Mouse (Mus musculus) frontal cortex, postnatal 10 days (tissue): ENCODE data around the gene Gm3591.
"Not testable (repeated sequence)": the region's sequence is repeated elsewhere in the genome, so short reads cannot be mapped to it uniquely, and the experiment has no call there.

Experiments used
- DNase-seq, 2 experiments: peaks; one replicate each; pipeline ENCODE4 v3.0.0; 2022; ENCODE audit warnings: low spot score in 2 of 2, mixed read lengths in 1 of 2

The Gm3591 gene

DNA sequence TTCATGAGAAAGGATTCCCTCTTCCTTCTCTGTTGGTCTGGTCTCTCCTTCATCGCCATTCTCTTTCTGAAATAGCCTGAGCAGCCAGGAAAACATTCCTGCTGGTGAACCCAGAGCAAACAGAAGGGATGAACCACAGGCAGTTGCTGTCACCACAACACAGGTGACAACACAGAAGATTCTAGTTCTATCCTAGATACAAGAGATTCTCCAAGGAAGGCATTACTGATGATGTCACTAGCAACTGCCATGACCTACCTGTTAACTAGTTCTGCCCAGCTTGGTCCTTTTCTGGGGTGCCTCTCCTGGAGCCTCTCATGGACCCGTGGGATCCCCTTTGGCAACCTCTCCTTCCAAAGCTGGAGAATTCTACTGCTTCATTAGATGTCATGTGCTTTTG is at the start of gene Gm3591:
TSS of gene Gm3591 (minus strand) at position 101 of the 400 bp plus-strand sequence.
- not testable (repeated sequence) for DNase-seq

DNA sequence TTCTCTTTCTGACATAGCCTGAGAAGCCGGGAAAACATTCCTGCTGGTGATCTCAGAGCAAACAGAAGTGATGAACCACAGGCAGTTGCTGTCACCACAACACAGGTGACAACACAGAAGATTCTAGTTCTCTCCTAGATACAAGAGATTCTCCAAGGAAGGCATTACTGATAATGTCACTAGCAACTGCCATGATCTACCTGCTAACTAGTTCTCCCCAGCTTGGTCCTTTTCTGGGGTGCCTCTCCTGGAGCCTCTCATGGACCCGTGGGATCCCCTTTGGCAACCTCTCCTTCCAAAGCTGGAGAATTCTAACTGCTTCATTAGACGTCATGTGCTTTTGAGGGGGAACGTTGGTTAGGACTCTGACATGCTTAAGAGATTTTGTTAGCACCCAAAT is 32.2 kb upstream of the Gm3591 start, which contains the start of gene Gm3594:
TSS of gene Gm3594 (minus strand) at position 101 of the 400 bp plus-strand sequence.
- not testable (repeated sequence) for DNase-seq

DNA sequence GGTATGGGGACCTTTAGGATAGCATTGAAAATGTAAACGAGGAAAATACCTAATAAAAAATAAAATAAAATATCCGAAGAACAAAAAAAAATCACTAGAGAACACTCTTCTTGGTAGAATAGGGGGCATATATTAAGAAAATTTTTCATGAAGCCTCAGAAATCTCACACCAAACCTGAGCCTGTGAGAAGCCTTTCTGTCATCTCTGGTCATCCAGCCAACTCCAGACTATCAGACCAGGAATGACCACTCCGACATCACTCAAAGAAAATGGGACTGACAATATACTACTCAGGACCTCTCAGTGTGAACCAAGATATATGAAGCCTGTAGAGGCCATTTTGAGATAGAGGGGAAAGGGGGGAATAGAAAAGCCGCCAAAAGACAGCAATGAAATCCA is 28.5 kb upstream of the Gm3591 start:
- not testable (repeated sequence) for DNase-seq

DNA sequence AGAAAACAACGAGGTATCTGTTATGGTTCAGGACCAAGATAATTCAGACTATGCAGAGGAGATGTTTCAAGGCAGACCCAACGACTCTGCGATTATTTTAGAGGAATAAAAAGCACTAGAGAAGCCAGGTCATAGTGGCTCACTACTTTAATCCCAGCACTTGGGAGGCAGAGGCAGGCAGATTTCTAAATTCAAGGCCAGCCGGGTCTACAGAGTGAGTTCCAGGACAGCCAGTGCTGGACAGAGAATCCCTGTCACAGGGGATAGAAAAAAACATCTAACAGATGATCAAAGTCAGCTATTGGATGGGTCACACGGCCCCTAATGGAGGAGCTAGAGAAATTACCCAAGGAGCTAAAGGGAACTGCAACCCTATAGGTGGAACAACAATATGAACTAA is 27.9 kb upstream of the Gm3591 start:
- not testable (repeated sequence) for DNase-seq

DNA sequence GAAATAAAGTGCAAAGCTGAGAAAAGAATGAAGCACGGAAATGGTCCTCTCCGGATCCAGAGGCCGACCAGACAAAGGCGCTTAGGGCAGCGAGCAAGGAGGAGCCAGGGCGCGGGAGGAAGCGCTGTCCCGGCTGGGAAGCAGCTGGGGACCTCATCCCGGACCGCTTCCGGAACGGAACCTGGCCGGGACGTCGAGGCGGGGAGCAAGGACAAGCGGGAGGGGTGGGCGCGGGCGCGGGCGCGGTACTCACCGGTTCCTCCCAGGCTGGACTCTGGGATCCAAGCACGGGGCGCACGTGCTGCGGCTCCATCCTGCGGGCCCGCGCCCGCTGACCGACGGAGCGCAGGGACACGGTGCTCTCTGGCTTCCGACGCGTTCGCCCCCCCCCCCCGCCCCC is 14.5 kb upstream of the Gm3591 start:
- DNase-seq, result peak in 1 of 2 experiments; percentile 26

DNA sequence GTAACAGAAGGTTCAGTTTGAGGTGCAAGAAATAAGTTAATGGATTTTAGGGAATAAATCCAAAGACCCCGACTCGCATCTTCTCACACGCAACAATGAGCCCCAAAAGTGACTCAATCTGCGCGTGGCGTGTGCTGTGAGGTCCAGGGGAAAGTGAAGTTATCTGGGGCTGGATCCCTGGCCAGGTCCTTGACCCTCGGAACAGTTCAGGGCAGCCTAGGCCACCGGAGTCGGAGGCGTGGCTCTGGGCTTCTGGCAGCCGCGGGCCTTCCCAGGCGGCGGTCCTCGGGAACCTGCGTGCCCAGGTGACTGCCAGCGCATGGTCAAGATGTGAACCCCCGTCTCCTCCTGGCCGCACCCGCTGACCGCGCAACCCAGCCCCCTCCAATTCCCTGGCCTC is 14.1 kb upstream of the Gm3591 start:
- not testable (repeated sequence) for DNase-seq

DNA sequence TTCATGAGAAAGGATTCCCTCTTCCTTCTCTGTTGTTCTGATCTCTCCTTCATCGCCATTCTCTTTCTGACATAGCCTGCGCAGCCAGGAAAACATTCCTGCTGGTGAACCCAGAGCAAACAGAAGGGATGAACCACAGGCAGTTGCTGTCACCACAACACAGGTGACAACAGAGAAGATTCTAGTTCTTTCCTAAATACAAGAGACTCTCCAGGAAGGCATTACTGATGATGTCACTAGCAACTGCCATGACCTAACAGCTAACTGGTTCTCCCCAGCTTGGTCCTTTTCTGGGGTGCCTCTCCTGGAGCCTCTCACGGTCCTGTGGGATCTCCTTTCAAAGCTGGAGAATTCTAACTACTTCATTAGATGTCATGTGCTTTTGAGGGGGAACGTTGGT is 22.1 kb downstream of the Gm3591 start, which contains the start of gene Gm16440:
TSS of gene Gm16440 (minus strand) at position 101 of the 400 bp plus-strand sequence.
- DNase-seq, result not testable (repeated sequence)
